In genomic region chr17:75239545-75239944, GRCm38 (mm10) we compare ENCODE assay signal across 11 mouse cellular contexts.
"Had no signal": no experiment of that assay in that cellular context is flagged by ENCODE, and none has a peak within 500 bp of the region (broad histone marks: within the 10 kb centered on the region; RNA-seq: fewer than 3 reads in every experiment).

No protein-coding gene starts in this region.

- H3K9ac ChIP-seq: limb, embryonic 12.5 days; liver, embryonic 14.5 days; midbrain, embryonic 13.5 days had no signal

- ATAC-seq: intestine, postnatal 0 days; lung, postnatal 0 days; midbrain, embryonic 13.5 days had no signal

- H3K4me1 ChIP-seq: midbrain, embryonic 13.5 days had no signal

- H3K4me2 ChIP-seq: limb, embryonic 12.5 days; midbrain, embryonic 13.5 days had no signal

- H3K27me3 ChIP-seq: limb, embryonic 12.5 days; midbrain, embryonic 13.5 days had no signal

- DNase-seq: kidney, adult 8-10 months; kidney, postnatal 25 days; layer of hippocampus, postnatal 36 days; lung, adult 2 months; lung, postnatal 36 days; right cerebral cortex, postnatal 25 days had no signal

- H3K9me3 ChIP-seq: limb, embryonic 12.5 days; midbrain, embryonic 13.5 days had no signal

- H3K36me3 ChIP-seq: midbrain, embryonic 13.5 days had no signal

- H3K4me3 ChIP-seq: limb, embryonic 12.5 days; midbrain, embryonic 13.5 days had no signal

- H3K27ac ChIP-seq: limb, embryonic 12.5 days; liver, embryonic 14.5 days; midbrain, embryonic 13.5 days had no signal
